Mouse (Mus musculus): ENCODE data around the gene Tarbp2. TPM values are rescaled to one million over a fixed set of nuclear protein-coding genes. Genes with fewer than 3 reads are reported as not detected.
A peak's percentile ranks its signal among the peaks of the same experiment; 100 is the strongest.

The Tarbp2 gene
- total RNA-seq (2021), result 10 to 100 TPM; 28.8 to 30.3 TPM
- long read RNA-seq, experiment 1, transcript Tarbp2-201 (9 exons, 1,523 nt), result major isoform, 10 of 28 reads
- long read RNA-seq, experiment 1, partial matches to known transcripts, result 8 of 28 reads
- long read RNA-seq, experiment 1, other reads (novel, unspliced or antisense), result 8 of 28 reads
- long read RNA-seq, experiment 2, transcript Tarbp2-201 (9 exons, 1,523 nt), result major isoform, 11 of 19 reads
- long read RNA-seq, experiment 2, partial matches to known transcripts, result 4 of 19 reads
- long read RNA-seq, experiment 2, other reads (novel, unspliced or antisense), result 4 of 19 reads

- peak; percentile 99 to 100 for DNase-seq (ENCODE audit: low spot score in 2 of 2)
Observed at GRCm38 (mm10) chr15:102517976-102518858, at the start of gene Tarbp2. Gene Tarbp2, plus strand, starts transcription at chr15:102518192.

GRCm38 (mm10) chr15:102468675-102469370, 49.2 kb upstream of the Tarbp2 start:
- DNase-seq (ENCODE audit: low spot score in 2 of 2), result no peak

GRCm38 (mm10) chr15:102470183-102470604, 47.8 kb upstream of the Tarbp2 start, which contains the start of gene Pcbp2:
Gene Pcbp2, plus strand, starts transcription at chr15:102470539.
- DNase-seq (ENCODE audit: low spot score in 2 of 2), result peak; percentile 94 to 96

GRCm38 (mm10) chr15:102470605-102471294, 47.2 kb upstream of the Tarbp2 start:
- DNase-seq (ENCODE audit: low spot score in 2 of 2), result peak; percentile 60 to 72

GRCm38 (mm10) chr15:102471295-102471645, 46.7 kb upstream of the Tarbp2 start:
- no peak for DNase-seq (ENCODE audit: low spot score in 2 of 2)

GRCm38 (mm10) chr15:102471727-102472126, 46.3 kb upstream of the Tarbp2 start:
- no peak for DNase-seq (ENCODE audit: low spot score in 2 of 2)

- no peak for DNase-seq (ENCODE audit: low spot score in 2 of 2)
Observed at GRCm38 (mm10) chr15:102473246-102473645, 44.7 kb upstream of the Tarbp2 start.

- no peak for DNase-seq (ENCODE audit: low spot score in 2 of 2)
Observed at GRCm38 (mm10) chr15:102474520-102474919, 43.5 kb upstream of the Tarbp2 start.

GRCm38 (mm10) chr15:102483136-102483535, 34.9 kb upstream of the Tarbp2 start:
- no peak for DNase-seq (ENCODE audit: low spot score in 2 of 2)

GRCm38 (mm10) chr15:102485853-102486252, 32.1 kb upstream of the Tarbp2 start:
- no peak for DNase-seq (ENCODE audit: low spot score in 2 of 2)

- no peak for DNase-seq (ENCODE audit: low spot score in 2 of 2)
Observed at GRCm38 (mm10) chr15:102487664-102488063, 30.3 kb upstream of the Tarbp2 start.

- DNase-seq (ENCODE audit: low spot score in 2 of 2), result no peak
Observed at GRCm38 (mm10) chr15:102498322-102498721, 19.7 kb upstream of the Tarbp2 start.

- no peak for DNase-seq (ENCODE audit: low spot score in 2 of 2)
Observed at GRCm38 (mm10) chr15:102499370-102499769, 18.6 kb upstream of the Tarbp2 start.

- DNase-seq (ENCODE audit: low spot score in 2 of 2), result no peak
Observed at GRCm38 (mm10) chr15:102499851-102500250, 18.1 kb upstream of the Tarbp2 start.

- DNase-seq (ENCODE audit: low spot score in 2 of 2), result no peak
Observed at GRCm38 (mm10) chr15:102500479-102500878, 17.5 kb upstream of the Tarbp2 start.

GRCm38 (mm10) chr15:102501084-102501814, 16.7 kb upstream of the Tarbp2 start:
- DNase-seq (ENCODE audit: low spot score in 2 of 2), result no peak

- DNase-seq (ENCODE audit: low spot score in 2 of 2), result no peak
Observed at GRCm38 (mm10) chr15:102502254-102502840, 15.6 kb upstream of the Tarbp2 start.

GRCm38 (mm10) chr15:102503447-102503846, 14.5 kb upstream of the Tarbp2 start, which contains the start of gene Gm10337:
Gene Gm10337, plus strand, starts transcription at chr15:102503722.
- DNase-seq (ENCODE audit: low spot score in 2 of 2), result no peak

- no peak for DNase-seq (ENCODE audit: low spot score in 2 of 2)
Observed at GRCm38 (mm10) chr15:102503924-102504782, 13.8 kb upstream of the Tarbp2 start.
